Mouse (Mus musculus) lung, postnatal 36 days (tissue): ENCODE data around the gene Lancl2.

ENCODE experiments used
- DNase-seq: peaks from one replicate; pipeline ENCODE4 v3.0.0; 2022; ENCODE audit warnings: mixed read lengths

The Lancl2 gene

DNA sequence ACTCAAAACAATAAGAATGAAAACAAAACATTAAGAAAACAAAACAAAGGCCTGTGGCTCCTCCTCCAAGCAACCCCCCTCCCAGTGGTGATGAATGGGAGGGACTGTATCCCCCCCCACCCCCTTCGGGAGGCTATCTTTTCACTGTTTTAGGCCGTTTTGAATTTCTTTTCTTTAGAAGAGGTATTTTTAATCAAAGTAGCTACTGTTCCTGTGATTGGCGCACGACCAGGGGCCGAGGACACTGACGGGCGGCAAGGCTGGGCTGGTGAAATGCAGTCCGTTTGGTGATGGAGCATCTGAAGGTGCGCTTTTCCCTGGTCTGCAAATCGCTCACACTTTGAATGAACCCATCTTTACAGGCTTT is at the start of gene Lancl2:
Gene Lancl2 (plus strand): TSS at position 165 of the 367 bp plus-strand sequence.
- DNase-seq, result peak; percentile 17

DNA sequence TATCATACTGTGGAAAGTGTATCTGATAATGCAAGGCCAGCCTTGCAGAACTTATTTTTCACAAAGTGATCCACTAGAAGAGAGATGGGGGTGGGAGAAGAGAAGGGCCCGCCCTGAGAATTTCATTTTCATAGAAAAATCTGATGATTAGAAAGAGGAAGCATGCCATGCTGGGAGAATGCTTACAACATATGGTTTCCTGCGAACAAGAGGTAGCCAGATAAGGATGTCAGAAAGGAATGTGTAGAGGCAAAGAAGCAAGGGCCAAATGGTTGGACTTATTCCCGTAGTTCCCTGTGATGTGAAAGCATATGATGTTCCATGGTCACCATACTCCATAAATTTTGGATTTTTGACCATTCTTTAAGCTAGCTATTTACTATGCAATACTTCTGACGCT is 41.0 kb upstream of the Lancl2 start:
- no peak for DNase-seq

DNA sequence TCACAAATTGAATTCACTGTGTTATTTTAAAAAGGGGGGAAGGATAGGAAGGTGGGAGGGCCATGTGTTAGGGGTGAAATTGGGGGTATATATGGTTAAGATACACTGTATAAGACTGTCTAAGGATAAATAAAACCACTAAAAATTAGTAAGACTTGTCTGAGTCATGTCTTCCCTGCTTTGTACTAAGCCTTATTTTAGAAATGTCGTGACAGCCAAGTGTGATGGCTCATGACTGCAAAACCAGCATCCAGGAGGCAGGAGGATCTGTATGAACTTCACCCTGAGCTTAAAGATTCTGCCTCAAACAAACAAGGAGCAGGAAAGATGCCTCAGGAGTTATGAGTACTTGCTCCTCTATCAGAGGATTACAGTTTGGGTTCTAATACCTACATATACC is 18.2 kb upstream of the Lancl2 start:
- DNase-seq, result no peak

DNA sequence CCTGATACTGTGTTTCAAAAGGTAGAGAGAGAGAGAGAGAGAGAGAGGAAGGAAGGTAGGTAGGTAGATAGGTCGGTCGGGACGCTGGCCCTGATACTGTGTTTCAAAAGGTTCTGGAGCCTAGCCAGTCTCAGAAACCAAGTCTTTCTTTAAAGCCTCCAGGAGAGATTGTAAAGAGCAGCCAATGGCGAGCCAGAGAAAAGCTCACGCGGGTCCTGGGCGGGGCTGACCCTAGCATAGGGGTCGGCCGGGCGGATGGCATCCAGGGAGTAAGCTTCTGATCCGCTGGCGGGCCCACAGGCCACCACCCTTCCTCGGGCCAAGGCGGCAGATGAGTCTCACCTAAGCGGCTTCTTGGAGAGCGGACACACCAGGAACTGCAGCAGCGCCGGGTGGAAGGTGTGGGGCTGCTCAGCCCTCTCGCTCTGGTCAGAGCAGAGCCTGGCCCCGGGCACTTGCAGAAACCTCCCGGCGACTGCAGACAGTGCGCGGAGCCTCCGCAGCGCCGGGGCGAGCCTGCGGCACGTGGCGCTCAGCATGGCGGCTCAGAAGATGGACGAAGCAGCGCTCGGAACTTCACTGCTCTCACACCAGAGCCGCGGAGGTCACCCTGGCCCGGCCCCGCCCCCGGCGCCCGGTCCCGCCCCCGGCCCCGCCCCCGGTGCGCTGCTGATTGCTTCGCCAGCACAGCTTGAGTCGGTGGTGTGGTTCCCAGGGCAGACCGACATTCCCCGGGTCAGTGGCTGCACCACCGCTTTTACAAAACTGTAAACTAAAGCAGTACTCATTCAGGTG is 10.7 kb upstream of the Lancl2 start, which contains the start of gene Pyurf:
Gene Pyurf (minus strand): TSS at position 612 of the 795 bp plus-strand sequence.
- peak; percentile 94 for DNase-seq

DNA sequence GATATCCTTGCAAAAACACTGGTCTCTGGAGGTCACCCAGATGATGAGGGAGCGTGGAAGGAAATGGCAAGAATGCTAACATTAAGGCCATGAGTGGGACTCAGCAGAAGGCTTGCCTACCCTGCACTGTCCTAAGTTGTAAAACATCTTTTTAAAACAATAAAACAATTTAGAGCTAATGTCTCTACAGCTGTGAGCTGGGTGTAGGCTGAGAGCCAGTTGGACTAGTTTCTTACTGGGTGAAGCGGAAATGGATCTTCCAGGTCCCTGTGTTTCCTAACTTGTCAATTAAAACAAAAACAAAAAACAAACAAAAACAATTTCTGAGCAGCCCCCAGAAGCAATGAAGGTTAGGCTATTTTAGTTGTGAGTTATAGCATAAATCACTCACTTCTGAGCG is 9.2 kb upstream of the Lancl2 start:
- no peak for DNase-seq

DNA sequence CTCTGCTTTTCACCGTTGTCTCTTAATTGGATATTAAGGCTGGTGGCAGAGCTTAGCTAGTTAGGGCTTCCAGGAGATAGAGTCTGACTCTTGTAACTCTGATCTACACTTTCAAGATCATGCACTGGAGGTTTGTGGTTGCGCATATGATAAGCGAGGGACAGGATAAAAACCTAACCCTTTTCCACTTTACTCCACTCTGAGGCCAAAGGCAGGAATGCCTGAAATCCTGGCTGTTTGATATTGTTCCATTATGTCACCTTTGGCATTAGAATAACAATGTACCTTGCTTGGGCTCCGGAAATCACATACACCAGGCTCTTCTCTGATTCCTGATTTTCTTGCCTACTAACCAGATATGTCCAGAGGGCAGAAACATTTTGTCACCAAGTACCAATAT is 654 bp upstream of the Lancl2 start:
- DNase-seq, result no peak

DNA sequence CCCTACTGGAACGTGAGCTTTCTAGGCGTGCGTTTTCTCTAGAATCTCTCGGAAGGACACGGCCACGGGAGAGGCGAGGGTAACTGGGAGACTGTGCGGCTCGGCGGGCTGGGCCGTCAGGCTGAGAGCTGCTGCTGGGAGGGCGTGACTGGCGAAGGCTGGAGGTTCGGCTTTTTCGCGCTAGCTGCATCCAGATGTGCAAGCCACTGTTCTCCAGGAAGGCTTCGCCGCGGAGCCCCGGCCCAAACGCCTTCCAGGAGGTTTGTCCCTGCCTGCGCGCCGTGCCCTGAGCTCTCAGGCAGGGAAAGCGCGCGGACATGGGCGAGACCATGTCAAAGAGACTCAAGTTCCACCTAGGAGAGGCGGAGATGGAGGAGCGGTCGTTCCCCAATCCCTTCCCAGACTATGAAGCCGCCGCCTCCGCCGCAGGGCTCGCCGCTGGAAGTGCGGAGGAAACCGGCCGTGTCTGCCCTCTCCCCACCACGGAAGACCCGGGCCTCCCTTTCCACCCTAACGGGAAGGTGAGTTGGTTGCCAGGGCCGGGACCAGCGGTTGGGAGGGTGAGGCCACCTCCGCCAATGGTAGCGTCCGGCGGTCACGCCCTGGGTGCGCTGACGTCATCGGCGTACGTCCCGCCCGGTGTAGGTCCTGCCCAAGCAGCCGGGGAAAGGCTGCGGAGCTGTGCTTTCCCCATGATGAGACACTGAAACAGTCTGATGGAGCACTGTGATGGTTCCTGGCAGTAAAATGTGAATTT is 581 bp downstream of the Lancl2 start:
- peak; percentile 97 for DNase-seq

DNA sequence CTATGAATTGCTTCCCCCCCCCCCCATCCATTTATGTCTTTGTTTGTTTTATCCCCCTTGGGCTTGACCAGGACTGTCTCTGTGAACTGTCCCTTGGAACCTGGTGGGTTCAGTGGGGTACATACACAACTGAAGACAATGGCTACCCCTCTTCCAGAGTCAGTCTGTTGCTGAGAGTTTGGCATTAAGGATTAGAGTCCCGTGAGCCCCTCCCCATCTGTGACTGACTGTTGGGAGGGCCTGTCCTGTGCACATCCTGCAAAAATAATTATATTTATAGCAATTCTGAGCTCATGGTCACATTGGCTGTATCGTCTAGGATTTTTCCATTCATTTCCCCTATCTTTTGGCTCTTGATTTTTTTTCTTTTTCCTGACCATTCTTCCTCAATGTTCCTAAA is 1.4 kb downstream of the Lancl2 start:
- no peak for DNase-seq

DNA sequence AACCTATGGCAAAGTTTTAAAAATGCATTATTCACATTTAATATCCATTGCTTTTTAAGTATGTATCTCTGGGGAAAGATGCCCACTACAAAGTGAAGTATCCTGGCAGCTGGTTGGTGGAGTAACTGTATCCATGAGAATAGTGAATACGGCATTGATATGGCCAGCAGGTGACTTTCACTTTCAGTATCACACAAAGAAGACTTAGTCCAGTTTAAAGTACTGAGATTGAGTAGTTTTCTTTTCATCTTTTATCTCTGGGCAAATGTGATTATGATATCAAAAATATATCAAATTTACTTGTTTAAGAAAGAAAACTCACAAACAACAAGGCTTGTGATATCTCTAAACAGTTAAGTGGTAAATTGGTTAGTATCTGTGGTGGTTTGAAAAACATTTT is 4.4 kb downstream of the Lancl2 start:
- DNase-seq, result peak; percentile 35

DNA sequence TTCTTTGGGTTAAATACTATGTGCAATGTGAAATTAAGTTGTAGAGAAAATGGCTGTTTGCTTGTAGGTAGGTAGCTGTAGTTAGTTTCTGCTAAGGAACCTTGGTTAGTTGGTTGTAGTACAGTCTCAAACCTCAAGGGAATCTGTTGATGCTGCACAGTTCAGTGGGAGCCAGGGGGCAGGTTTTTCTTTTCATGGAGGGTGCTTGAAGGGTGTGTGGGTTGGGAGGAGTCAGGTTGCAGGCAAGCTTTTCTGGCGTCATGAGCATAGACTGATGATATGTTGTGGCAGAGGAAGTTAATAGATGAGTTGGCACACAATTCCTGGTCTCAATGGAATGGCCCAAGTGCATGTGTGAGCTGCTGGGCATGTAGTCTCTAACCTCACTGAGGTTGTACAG is 9.4 kb downstream of the Lancl2 start:
- peak; percentile 9 for DNase-seq

DNA sequence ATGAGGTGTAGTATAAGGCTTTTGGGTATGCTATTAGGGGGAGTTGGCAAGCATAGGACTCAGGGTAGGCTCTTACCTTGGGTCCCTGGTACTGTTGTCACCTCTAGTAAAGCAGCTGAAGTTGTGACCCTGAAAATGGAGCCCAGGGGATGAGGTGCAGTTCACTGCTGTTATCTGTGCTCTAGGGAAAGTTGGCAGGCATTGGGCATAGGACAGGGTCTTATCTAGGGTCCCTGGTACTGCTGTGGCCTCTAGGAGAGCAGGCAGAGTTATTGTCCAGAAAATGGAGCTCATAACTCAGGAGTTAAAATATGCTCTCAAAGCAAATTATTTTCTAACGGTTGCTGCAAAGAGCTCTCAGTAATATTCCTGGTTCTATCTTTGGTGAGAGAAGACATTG is 19.0 kb downstream of the Lancl2 start:
- DNase-seq, result no peak

DNA sequence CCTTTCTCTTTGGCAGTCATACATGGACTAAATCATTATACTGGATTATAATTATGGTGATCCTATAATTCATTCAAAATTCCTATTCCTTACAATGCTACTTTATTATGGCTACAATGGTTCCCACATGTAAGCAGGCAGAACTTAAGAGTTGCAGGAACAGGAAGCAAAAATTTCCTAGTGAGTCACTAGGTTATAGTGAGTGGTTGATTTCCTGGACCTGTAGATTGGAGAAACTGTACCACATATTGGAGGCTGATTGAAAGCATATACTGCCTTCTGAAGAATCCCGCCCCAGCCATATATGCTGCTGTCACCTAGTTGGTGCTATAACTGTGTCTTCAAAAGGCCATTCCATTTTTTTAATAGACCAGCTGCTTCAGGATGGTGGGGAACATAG is 40.4 kb downstream of the Lancl2 start:
- DNase-seq, result no peak

DNA sequence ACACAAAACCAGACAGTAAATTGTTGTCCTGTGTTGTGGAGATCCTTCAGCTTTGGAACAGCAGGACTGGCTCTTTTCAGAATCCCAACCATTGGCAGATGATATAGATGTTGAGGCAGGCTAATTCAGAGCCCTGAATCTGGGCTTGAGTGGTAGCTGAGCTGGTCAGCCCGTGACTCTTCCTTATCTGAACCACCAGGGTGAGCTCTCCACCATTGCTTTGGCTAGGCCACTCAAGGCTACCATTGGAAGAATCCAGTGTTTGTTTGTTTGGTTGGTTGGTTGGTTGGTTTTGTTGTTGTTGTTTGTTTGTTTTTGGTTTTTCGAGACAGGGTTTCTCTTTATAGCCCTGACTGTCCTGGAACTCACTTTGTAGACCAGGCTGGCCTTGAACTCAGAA is 41.0 kb downstream of the Lancl2 start:
- peak; percentile 44 for DNase-seq

DNA sequence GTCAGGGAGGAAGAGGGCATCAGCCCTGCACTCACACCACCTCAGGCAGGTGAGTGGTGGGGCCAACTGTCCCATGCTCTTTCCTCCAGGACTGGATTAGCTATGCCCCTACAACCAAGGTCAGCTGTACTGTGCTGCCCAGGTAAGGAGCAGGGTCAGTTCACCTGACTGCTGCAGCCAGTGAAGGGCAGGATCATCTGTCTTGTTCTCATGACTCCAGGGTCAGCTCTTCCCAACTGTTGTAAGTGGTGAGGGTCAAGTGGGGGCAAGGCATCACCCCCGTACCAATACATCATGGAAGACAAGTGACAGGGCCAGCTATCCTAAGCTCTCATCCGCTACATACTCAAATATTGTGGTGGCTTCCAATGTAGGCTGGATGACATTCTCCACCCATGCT is 41.8 kb downstream of the Lancl2 start:
- DNase-seq, result no peak

DNA sequence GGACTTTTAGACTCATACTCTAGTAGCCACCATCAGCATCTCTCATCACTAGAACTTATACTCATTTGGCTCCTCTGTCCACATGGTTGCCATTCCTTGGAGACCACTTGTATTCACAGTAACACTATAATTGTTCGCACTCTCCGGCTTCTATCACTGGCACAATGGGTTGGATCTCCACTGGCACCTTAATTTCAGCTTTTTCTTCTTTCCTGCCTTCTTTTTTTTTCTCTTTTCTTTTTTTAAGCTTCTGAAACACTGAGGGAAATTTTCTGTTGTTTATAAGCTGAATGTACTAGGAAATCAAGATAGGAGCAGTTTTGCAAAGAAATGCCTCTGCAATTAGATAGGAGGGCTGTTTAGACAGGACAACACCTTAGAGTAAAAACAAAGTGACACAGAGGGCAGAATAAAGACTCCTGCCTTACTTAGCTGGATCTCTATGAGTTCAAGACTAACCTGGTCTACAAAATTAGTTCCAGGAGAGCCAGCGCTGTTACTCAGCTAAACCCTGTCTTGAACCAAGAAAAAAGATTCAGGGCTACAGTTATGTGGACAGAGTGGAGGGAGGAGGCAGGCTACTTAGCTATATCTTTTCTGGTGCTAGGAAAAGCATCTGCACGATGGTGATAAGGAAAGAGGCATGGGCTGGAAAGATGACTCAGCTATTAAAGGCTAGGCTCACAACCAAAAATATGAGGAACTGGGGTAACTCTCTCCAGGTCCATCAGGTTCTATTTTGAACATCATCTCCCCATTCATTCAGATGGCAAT is 42.8 kb downstream of the Lancl2 start:
- DNase-seq, result no peak

DNA sequence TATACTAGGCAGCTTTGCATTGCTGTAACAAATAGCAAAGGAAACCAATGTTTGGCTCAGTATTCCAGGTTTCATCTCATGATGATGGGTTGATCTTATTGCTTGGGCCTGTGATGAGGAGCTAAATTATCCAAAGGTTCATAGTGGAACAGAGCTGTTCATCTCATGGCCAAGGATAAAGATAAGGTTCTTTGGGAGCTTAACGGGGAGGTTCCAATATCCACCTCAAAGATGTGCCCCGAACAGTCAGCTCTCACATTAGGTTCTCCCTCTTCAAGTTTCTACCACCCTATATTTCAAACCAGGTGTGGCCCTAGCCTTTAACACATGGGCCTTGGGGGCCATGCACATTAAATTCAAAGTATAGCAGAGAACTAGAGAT is 43.4 kb downstream of the Lancl2 start:
- DNase-seq, result no peak

DNA sequence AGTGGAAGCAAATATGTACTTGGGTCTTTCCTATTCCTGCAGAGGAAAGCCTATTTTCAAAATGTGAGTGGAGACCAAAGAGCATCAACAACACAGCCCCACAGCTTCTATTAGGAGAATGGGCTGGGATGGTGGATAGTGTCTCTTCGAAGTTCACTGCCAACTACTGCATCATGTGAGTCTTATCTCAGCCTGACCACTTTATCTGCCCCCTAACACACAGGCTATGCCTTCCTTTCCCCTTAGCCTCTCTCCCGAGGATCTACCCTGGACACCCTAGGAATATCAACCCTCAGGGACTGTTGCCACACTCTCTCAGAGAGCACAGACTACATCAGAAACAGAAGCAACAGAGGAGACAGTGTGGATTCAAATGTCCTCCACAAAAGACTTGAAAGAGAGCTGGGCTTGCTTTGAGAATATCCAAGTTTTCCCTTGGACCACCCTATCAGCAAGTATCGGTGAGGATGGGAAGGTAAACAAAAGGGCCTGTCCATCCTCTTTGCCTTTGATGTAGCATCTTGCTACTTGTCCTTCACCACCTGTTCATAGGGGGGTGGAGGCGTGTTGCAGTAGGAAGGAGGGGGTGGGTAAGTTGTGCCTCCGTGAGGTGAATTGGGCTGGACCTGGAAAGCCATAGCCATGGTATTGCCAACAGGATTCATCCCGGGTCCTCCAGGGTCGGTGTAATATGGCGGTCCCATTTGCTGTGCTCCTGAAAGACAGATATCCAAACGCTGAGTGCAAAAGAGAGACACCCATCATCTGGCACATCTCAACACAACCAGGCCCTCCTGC is 51.8 kb downstream of the Lancl2 start:
- DNase-seq, result no peak

DNA sequence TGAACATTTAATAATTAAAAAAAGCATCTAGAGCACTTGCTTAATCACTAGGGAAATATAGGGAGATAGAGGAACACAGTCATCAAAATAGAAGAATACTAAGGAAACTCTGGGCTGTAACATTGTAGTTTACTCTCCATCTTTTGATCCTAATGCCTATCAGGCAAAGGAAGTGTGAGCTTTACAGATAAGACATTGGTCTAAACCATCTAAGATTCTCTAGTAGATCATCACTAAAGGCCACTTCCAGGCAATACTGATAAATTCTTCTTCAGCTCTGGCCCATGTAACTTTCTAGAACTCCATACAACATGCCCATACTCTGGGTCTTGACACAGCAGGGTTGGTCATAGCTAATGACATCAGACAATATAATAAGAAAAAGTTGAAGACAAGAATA is 60.7 kb downstream of the Lancl2 start:
- no peak for DNase-seq

DNA sequence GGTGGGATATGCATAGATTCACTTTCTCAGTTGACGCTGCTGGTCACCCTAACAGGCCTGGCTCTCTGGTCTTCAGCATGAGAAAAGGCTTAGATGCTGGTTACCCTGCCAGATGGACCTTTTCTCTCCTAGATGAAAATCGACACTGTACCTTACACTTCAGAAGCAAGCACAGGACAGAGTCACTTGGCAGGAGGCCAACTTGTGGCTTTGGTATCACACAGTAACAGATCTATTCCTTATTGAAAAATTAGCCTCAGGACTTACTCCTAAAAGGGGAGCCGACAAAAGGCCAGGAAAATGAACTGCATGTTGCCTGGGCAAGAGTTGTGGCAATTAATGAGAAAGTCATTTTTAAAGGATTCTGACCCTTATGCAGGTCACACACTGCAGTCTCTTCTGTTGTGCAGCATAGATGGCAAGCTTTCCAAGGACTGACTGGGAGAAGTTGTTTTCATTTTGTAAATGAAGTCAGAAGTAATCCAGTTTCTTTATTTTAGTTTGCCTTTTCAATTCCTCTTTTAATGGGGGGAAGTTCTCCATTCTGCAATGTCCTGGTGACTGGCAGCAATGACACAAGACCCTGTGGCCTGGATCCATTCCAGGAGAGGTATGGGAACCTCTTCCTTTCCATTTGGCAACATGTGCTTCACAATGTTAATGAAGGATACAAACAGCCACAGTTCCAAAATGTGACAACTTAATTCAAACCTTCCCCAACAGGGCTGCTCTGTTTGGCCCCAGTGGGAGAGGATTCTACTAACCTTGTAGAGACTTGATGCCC is 62.9 kb downstream of the Lancl2 start:
- DNase-seq, result peak; percentile 69

DNA sequence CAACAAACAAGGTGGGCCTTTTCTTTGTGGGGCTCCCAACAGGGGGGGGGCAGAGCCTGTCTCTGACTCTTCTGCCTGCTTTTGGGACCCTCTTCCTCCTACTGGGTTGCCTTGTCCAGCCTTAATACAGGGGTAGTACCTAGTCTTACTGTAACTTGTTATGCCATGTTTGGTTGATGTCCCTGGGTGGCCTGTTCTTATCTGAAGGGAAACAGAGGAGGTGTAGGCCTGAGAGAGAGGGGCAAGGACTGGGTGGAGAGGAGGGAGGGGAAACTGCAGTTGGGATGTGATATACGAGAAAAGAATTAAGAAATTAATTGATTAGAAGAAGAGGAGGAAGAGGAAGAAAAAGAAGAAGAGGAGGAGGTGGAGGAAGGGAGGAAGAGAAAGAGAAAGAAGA is 63.9 kb downstream of the Lancl2 start:
- no peak for DNase-seq

DNA sequence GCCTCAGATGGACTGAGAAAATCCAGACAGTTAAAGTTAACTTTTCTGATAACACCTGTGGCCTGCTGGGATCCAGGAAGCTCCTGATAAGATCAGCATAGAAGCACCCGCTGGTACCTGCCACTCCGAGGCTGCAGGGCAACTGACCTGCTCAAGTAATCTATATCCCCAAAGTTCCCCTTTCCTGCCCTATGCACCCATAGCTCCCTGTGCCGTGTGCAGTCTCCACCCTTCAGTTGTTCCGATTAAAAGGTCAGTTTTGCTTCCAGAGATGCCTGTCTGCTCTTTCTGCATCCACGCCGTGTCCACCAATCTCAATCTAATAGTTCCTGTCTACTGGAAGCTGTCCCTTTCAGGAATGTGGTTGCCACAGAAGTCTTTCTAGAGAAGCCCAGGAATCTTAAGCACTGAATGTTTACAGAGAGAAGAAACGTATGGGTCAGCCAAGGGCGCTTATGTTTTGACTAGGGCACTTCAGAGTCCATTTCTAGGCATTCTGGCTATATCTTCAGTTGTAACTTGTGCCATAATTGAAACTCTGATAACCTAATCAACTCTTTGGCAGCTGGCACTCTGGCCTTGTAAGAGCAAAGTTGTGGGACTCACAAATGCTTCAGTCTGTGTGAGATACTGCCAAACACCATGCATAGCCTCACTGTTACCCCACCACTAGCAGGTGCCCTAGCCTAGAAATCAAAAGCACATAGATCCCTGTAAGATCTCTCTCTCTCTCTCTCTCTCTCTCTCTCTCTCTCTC is 65.0 kb downstream of the Lancl2 start:
- peak; percentile 15 for DNase-seq
